Mouse (Mus musculus): Measurements from ENCODE around the gene Chn2. TPM values are rescaled to one million over a fixed set of nuclear protein-coding genes. Genes with fewer than 3 reads are reported as not detected.

Gene Chn2
- polyA plus RNA-seq, 1 experiment from 2014 or later: 9.4 TPM

GRCm38 (mm10) chr6:54199516-54199915, 160.2 kb downstream of the Chn2 start:
- H3K27ac ChIP-seq (ENCODE audit: low read length): no peak overlapping the region
- peak; percentile 36; the same call in 1 of the 2 replicates for ATAC-seq (ENCODE audit: low read depth)
- 24% methylated on average over 4 of the region's 4 CpGs for WGBS

GRCm38 (mm10) chr6:54200031-54200722, 160.8 kb downstream of the Chn2 start:
- 74% methylated on average over 11 of the region's 11 CpGs for WGBS
- Histone ChIP-seq H3K36me3 (ENCODE audit: control insufficient read depth, insufficient read depth, low read length) (no peaks in the 10 kb centered on the region), H3K9ac (ENCODE audit: low read length) (no peak overlapping the region), H3K4me2 (ENCODE audit: low read depth, low read length) (no peak overlapping the region), H3K4me1 (replicated peaks; ENCODE audit: control insufficient read depth, insufficient read depth, low read length) (peaks cover 2% of the 10 kb centered on the region; the same call in 1 of the 2 replicates), H3K27ac (ENCODE audit: low read length) (0 out of 2 replicates have a peak overlapping the region, but pooled peaks have one; percentile 8), H3K4me3 (ENCODE audit: low read length) (no peak overlapping the region), H3K27me3 (ENCODE audit: control insufficient read depth, insufficient read depth, low read depth, low read length) (no peaks in the 10 kb centered on the region), H3K9me3 (ENCODE audit: control insufficient read depth, low read length) (no peaks in the 10 kb centered on the region)
- ATAC-seq (ENCODE audit: low read depth): no peak

More at GRCm38 (mm10) chr6:54199516-54199915, 160.2 kb downstream of the Chn2 start:
- Histone ChIP-seq H3K36me3 (ENCODE audit: control insufficient read depth, insufficient read depth, low read length) (no peaks in the 10 kb centered on the region), H3K27me3 (ENCODE audit: control insufficient read depth, insufficient read depth, low read depth, low read length) (no peaks in the 10 kb centered on the region), H3K4me1 (replicated peaks; ENCODE audit: control insufficient read depth, insufficient read depth, low read length) (peaks cover 2% of the 10 kb centered on the region; the same call in 1 of the 2 replicates), H3K9me3 (ENCODE audit: control insufficient read depth, low read length) (no peaks in the 10 kb centered on the region), H3K4me2 (ENCODE audit: low read depth, low read length) (no peak overlapping the region), H3K4me3 (ENCODE audit: low read length) (no peak overlapping the region), H3K9ac (ENCODE audit: low read length) (no peak overlapping the region)

GRCm38 (mm10) chr6:54202311-54203020, 163.1 kb downstream of the Chn2 start:
- no peaks in the 10 kb centered on the region for H3K9me3 ChIP-seq (ENCODE audit: control insufficient read depth, low read length)
- H3K27ac ChIP-seq (ENCODE audit: low read length): no peak overlapping the region
- no peak for ATAC-seq (ENCODE audit: low read depth)
- 64% methylated on average over 7 of the region's 7 CpGs for WGBS
- no peaks in the 10 kb centered on the region for H3K36me3 ChIP-seq (ENCODE audit: control insufficient read depth, insufficient read depth, low read length)
- no peak overlapping the region for H3K9ac ChIP-seq (ENCODE audit: low read length)
- H3K4me1 ChIP-seq (replicated peaks; ENCODE audit: control insufficient read depth, insufficient read depth, low read length): peaks cover 2% of the 10 kb centered on the region; the same call in 1 of the 2 replicates
- no peak overlapping the region for H3K4me2 ChIP-seq (ENCODE audit: low read depth, low read length)
- no peak overlapping the region for H3K4me3 ChIP-seq (ENCODE audit: low read length)
- H3K27me3 ChIP-seq (ENCODE audit: control insufficient read depth, insufficient read depth, low read depth, low read length): no peaks in the 10 kb centered on the region

- Histone ChIP-seq H3K9me3 (ENCODE audit: control insufficient read depth, low read length) (no peaks in the 10 kb centered on the region), H3K4me3 (ENCODE audit: low read length) (no peak overlapping the region), H3K27ac (ENCODE audit: low read length) (no peak overlapping the region), H3K27me3 (ENCODE audit: control insufficient read depth, insufficient read depth, low read depth, low read length) (no peaks in the 10 kb centered on the region), H3K36me3 (ENCODE audit: control insufficient read depth, insufficient read depth, low read length) (no peaks in the 10 kb centered on the region), H3K4me1 (replicated peaks; ENCODE audit: control insufficient read depth, insufficient read depth, low read length) (peaks cover 2% of the 10 kb centered on the region; the same call in 1 of the 2 replicates), H3K9ac (ENCODE audit: low read length) (no peak overlapping the region), H3K4me2 (ENCODE audit: low read depth, low read length) (no peak overlapping the region)
- ATAC-seq (ENCODE audit: low read depth): no peak
- 51% methylated on average over 2 of the region's 2 CpGs for WGBS
Observed at GRCm38 (mm10) chr6:54203316-54203715, 164.0 kb downstream of the Chn2 start.

- Histone ChIP-seq H3K9me3 (ENCODE audit: control insufficient read depth, low read length) (no peaks in the 10 kb centered on the region), H3K4me1 (replicated peaks; ENCODE audit: control insufficient read depth, insufficient read depth, low read length) (peaks cover 2% of the 10 kb centered on the region; the same call in 1 of the 2 replicates), H3K27me3 (ENCODE audit: control insufficient read depth, insufficient read depth, low read depth, low read length) (no peaks in the 10 kb centered on the region), H3K9ac (ENCODE audit: low read length) (no peak overlapping the region), H3K36me3 (ENCODE audit: control insufficient read depth, insufficient read depth, low read length) (no peaks in the 10 kb centered on the region), H3K4me3 (ENCODE audit: low read length) (no peak overlapping the region), H3K27ac (ENCODE audit: low read length) (no peak overlapping the region), H3K4me2 (ENCODE audit: low read depth, low read length) (no peak overlapping the region)
- ATAC-seq (ENCODE audit: low read depth): no peak
- 69% methylated on average over 6 of the region's 6 CpGs for WGBS
Observed at GRCm38 (mm10) chr6:54203926-54204325, 164.6 kb downstream of the Chn2 start.

- no peak overlapping the region for H3K27ac ChIP-seq (ENCODE audit: low read length)
- H3K4me3 ChIP-seq (ENCODE audit: low read length): no peak overlapping the region
- no peak overlapping the region for H3K9ac ChIP-seq (ENCODE audit: low read length)
- H3K4me1 ChIP-seq (replicated peaks; ENCODE audit: control insufficient read depth, insufficient read depth, low read length): no peaks in the 10 kb centered on the region; the same call in 1 of the 2 replicates
- H3K36me3 ChIP-seq (ENCODE audit: control insufficient read depth, insufficient read depth, low read length): no peaks in the 10 kb centered on the region
- no peaks in the 10 kb centered on the region for H3K9me3 ChIP-seq (ENCODE audit: control insufficient read depth, low read length)
- no peak overlapping the region for H3K4me2 ChIP-seq (ENCODE audit: low read depth, low read length)
- H3K27me3 ChIP-seq (ENCODE audit: control insufficient read depth, insufficient read depth, low read depth, low read length): no peaks in the 10 kb centered on the region
- 51% methylated on average over 2 of the region's 2 CpGs for WGBS
- peak; percentile 52; the same call in 1 of the 2 replicates for ATAC-seq (ENCODE audit: low read depth)
Observed at GRCm38 (mm10) chr6:54204931-54205330, 165.6 kb downstream of the Chn2 start.

GRCm38 (mm10) chr6:54205471-54205870, 166.1 kb downstream of the Chn2 start:
- H3K4me3 ChIP-seq (ENCODE audit: low read length): no peak overlapping the region
- H3K27ac ChIP-seq (ENCODE audit: low read length): no peak overlapping the region
- no peaks in the 10 kb centered on the region for H3K36me3 ChIP-seq (ENCODE audit: control insufficient read depth, insufficient read depth, low read length)
- H3K9me3 ChIP-seq (ENCODE audit: control insufficient read depth, low read length): no peaks in the 10 kb centered on the region
- no peaks in the 10 kb centered on the region; the same call in 1 of the 2 replicates for H3K4me1 ChIP-seq (replicated peaks; ENCODE audit: control insufficient read depth, insufficient read depth, low read length)
- no peaks in the 10 kb centered on the region for H3K27me3 ChIP-seq (ENCODE audit: control insufficient read depth, insufficient read depth, low read depth, low read length)
- no peak for ATAC-seq (ENCODE audit: low read depth)
- no peak overlapping the region for H3K9ac ChIP-seq (ENCODE audit: low read length)
- H3K4me2 ChIP-seq (ENCODE audit: low read depth, low read length): no peak overlapping the region
- 84% methylated on average over 5 of the region's 5 CpGs for WGBS

- Histone ChIP-seq H3K4me3 (ENCODE audit: low read length) (no peak overlapping the region), H3K27me3 (ENCODE audit: control insufficient read depth, insufficient read depth, low read depth, low read length) (no peaks in the 10 kb centered on the region), H3K9me3 (ENCODE audit: control insufficient read depth, low read length) (no peaks in the 10 kb centered on the region), H3K36me3 (ENCODE audit: control insufficient read depth, insufficient read depth, low read length) (no peaks in the 10 kb centered on the region), H3K4me2 (ENCODE audit: low read depth, low read length) (no peak overlapping the region), H3K9ac (ENCODE audit: low read length) (no peak overlapping the region), H3K4me1 (replicated peaks; ENCODE audit: control insufficient read depth, insufficient read depth, low read length) (no peaks in the 10 kb centered on the region; the same call in 1 of the 2 replicates), H3K27ac (ENCODE audit: low read length) (no peak overlapping the region)
- ATAC-seq (ENCODE audit: low read depth): no peak
- 54% methylated on average over 6 of the region's 6 CpGs for WGBS
Observed at GRCm38 (mm10) chr6:54206221-54206738, 166.9 kb downstream of the Chn2 start.

- no peaks in the 10 kb centered on the region for H3K4me1 ChIP-seq (replicated peaks; ENCODE audit: control insufficient read depth, insufficient read depth, low read length)
- H3K27me3 ChIP-seq (ENCODE audit: control insufficient read depth, insufficient read depth, low read depth, low read length): no peaks in the 10 kb centered on the region
- H3K9ac ChIP-seq (ENCODE audit: low read length): no peak overlapping the region
- H3K4me3 ChIP-seq (ENCODE audit: low read length): no peak overlapping the region
- H3K27ac ChIP-seq (ENCODE audit: low read length): no peak overlapping the region
- no peak overlapping the region for H3K4me2 ChIP-seq (ENCODE audit: low read depth, low read length)
- WGBS: 84% methylated on average over 8 of the region's 8 CpGs
- H3K36me3 ChIP-seq (ENCODE audit: control insufficient read depth, insufficient read depth, low read length): no peaks in the 10 kb centered on the region
- no peak for ATAC-seq (ENCODE audit: low read depth)
- no peaks in the 10 kb centered on the region for H3K9me3 ChIP-seq (ENCODE audit: control insufficient read depth, low read length)
Observed at GRCm38 (mm10) chr6:54208786-54209185, 169.4 kb downstream of the Chn2 start.
